In genomic region chr4:106017065-106017646, GRCm38 (mm10) we compare ENCODE assay signal across 28 mouse cellular contexts.
DNase-seq lines count a peak whose midpoint lies in the region; ATAC-seq lines count a peak whose summit lies in the region.
"Had no signal": no experiment of that assay in that cellular context is flagged by ENCODE, and none has a peak within 500 bp of the region (broad histone marks: within the 10 kb centered on the region; RNA-seq: fewer than 3 reads in every experiment).

No protein-coding gene starts in this region.

- no peak overlapping the region for H3K9ac ChIP-seq in kidney, embryonic 16.5 days (replicated peaks; ENCODE audit: low read length)
- H3K9ac ChIP-seq: heart, embryonic 13.5 days; hindbrain, embryonic 15.5 days; limb, embryonic 13.5 days; midbrain, embryonic 13.5 days; neural tube, embryonic 13.5 days had no signal

- no peaks in the 10 kb centered on the region for H3K9me3 ChIP-seq in kidney, embryonic 16.5 days (ENCODE audit: low read length)
- H3K9me3 ChIP-seq: heart, embryonic 13.5 days; hindbrain, embryonic 10.5 days; hindbrain, embryonic 15.5 days; limb, embryonic 13.5 days; midbrain, embryonic 13.5 days; neural tube, embryonic 13.5 days had no signal

- no peaks in the 10 kb centered on the region for H3K4me1 ChIP-seq in kidney, embryonic 16.5 days (ENCODE audit: insufficient read depth, low read length)
- H3K4me1 ChIP-seq: midbrain, embryonic 13.5 days; neural tube, embryonic 13.5 days had no signal

- peak; percentile 52 for DNase-seq in kidney, adult 11 months
- peak; percentile 24 to 77 for DNase-seq in kidney, postnatal 25 days
- DNase-seq in kidney, postnatal 14 days = no peak
- peak; percentile 24 for DNase-seq in NIH3T3 (ENCODE audit: low read depth)
- peak; percentile 61 to 63 for DNase-seq in kidney, postnatal 36 days
- DNase-seq: adrenal gland, adult 2 months; adrenal gland, postnatal 36 days; B cell, adult 2 months; cerebellum, adult 18-20 months; cerebellum, postnatal 10 days; gastrocnemius, postnatal 14 days; heart, postnatal 14 days; right cerebral cortex, postnatal 4 days; thymus, adult 2 months had no signal

- H3K4me3 ChIP-seq in kidney, embryonic 16.5 days (ENCODE audit: low read length) = no peak overlapping the region
- H3K4me3 ChIP-seq: erythroblast, embryonic 14.5 days; heart, embryonic 13.5 days; hindbrain, embryonic 10.5 days; hindbrain, embryonic 15.5 days; limb, embryonic 13.5 days; midbrain, embryonic 13.5 days; neural tube, embryonic 13.5 days had no signal

- H3K36me3 ChIP-seq in kidney, embryonic 16.5 days (ENCODE audit: insufficient read depth, low read length) = no peaks in the 10 kb centered on the region
- H3K36me3 ChIP-seq: heart, embryonic 13.5 days; hindbrain, embryonic 10.5 days; hindbrain, embryonic 15.5 days; limb, embryonic 13.5 days; midbrain, embryonic 13.5 days; neural tube, embryonic 13.5 days had no signal

- no peaks in the 10 kb centered on the region for H3K27me3 ChIP-seq in kidney, embryonic 16.5 days (ENCODE audit: insufficient read depth, low read length)
- H3K27me3 ChIP-seq: heart, embryonic 13.5 days; hindbrain, embryonic 15.5 days; limb, embryonic 13.5 days; midbrain, embryonic 13.5 days; neural tube, embryonic 13.5 days had no signal

- H3K27ac ChIP-seq in kidney, embryonic 16.5 days (ENCODE audit: low read length) = no peak overlapping the region
- H3K27ac ChIP-seq: heart, embryonic 13.5 days; hindbrain, embryonic 10.5 days; hindbrain, embryonic 15.5 days; kidney, postnatal 0 days; limb, embryonic 13.5 days; macrophage; midbrain, embryonic 13.5 days; neural tube, embryonic 13.5 days had no signal

- no peak overlapping the region for H3K4me2 ChIP-seq in kidney, embryonic 16.5 days (replicated peaks; ENCODE audit: low read depth, low read length)
- H3K4me2 ChIP-seq: heart, embryonic 13.5 days; hindbrain, embryonic 15.5 days; limb, embryonic 13.5 days; liver, embryonic 11.5 days; midbrain, embryonic 13.5 days; neural tube, embryonic 13.5 days had no signal

- WGBS in kidney, embryonic 16.5 days = 84% methylated on average over 6 of the region's 6 CpGs

- ATAC-seq in kidney, embryonic 16.5 days (ENCODE audit: low FRiP score, low TSS enrichment) = no peak
- ATAC-seq: activated CD4-positive, CD25-positive, alpha-beta regulatory T cell, adult 4 months; forebrain, embryonic 16.5 days; inflammation-experienced regulatory T-cells, adult 6 months; midbrain, embryonic 13.5 days had no signal
